Mouse (Mus musculus): ENCODE measurements around the gene Hs1bp3. TPM values are rescaled to one million over a fixed set of nuclear protein-coding genes. Genes with fewer than 3 reads are reported as not detected.

The Hs1bp3 gene
- polyA plus RNA-seq, 1 experiment, result 21.8 TPM

DNA sequence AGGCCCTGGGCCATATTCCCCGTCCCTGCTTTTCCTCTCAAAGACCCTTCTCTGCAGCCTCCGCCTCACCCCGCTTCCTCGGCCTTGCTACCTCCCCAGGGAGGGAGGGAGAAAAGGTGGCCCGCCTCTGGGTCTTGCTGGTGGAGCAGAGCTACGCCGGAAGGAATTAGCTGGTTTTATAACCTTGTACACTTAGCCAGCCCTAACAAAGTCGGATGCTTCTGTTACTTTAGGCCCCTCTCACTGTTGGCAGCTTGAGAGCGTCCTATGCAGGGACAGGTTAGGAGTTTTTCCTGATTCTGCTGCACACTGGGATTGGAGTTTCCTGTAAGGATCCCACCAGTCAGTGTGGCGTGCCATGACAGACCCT lies 13.1 kb upstream of the Hs1bp3 start:
- Histone ChIP-seq H3K36me3 (ENCODE audit: control insufficient read depth, insufficient read depth) (no peaks in the 10 kb centered on the region), H3ac (ENCODE audit: control insufficient read depth, insufficient read length, low read depth) (no peak overlapping the region), H3K79me2 (ENCODE audit: control insufficient read depth, insufficient read depth) (no peaks in the 10 kb centered on the region), H3K27me3 (ENCODE audit: control insufficient read depth, insufficient read depth, insufficient read length) (no peaks in the 10 kb centered on the region), H3K79me3 (ENCODE audit: low read depth) (no peaks in the 10 kb centered on the region), H3K4me3 (ENCODE audit: insufficient read depth, poor library complexity, severe bottlenecking) (no peak overlapping the region)
- TF ChIP-seq MYOD1 (IDR thresholded peaks at IDR 0.05; ENCODE audit: control insufficient read depth, insufficient read length, low read depth) (no peak), USF1 (IDR thresholded peaks at IDR 0.05; ENCODE audit: low read depth) (no peak), MYOG (IDR thresholded peaks at IDR 0.05; ENCODE audit: control insufficient read depth, extremely low read depth, insufficient read length) (no peak)

DNA sequence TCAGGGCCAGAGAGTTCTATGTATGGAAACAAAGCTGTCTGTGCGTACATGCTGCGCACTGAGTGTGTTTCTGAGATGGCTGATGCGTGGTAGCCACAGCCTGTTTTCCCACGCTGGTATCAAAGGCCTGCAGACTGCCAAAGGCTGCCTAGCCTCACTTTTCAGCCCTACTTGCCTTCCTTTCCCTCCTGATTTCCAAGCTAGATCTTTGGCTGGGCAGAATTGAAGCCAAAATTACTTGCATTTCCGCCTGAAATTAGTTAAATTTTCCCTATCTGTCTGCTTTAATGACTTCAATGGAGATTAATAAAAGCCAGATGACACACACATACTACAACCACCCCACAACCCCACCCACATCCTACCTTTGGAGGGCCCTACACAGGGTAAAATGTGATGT lies 12.7 kb upstream of the Hs1bp3 start:
- H3K79me2 ChIP-seq (ENCODE audit: control insufficient read depth, insufficient read depth), result no peaks in the 10 kb centered on the region
- H3K79me3 ChIP-seq (ENCODE audit: low read depth), result no peaks in the 10 kb centered on the region
- H3ac ChIP-seq (ENCODE audit: control insufficient read depth, insufficient read length, low read depth), result no peak overlapping the region
- H3K4me3 ChIP-seq (ENCODE audit: insufficient read depth, poor library complexity, severe bottlenecking), result no peak overlapping the region
- H3K27me3 ChIP-seq (ENCODE audit: control insufficient read depth, insufficient read depth, insufficient read length), result no peaks in the 10 kb centered on the region
- no peaks in the 10 kb centered on the region for H3K36me3 ChIP-seq (ENCODE audit: control insufficient read depth, insufficient read depth)
- no peak for TF ChIP-seq CTCF (IDR thresholded peaks at IDR 0.05; ENCODE audit: control insufficient read depth, insufficient read depth, insufficient read length)
- TF ChIP-seq USF1 (IDR thresholded peaks at IDR 0.05; ENCODE audit: low read depth), result no peak
- no peak for TF ChIP-seq MYOG (IDR thresholded peaks at IDR 0.05; ENCODE audit: control insufficient read depth, extremely low read depth, insufficient read length)
- no peak for TF ChIP-seq FOSL1 (IDR thresholded peaks at IDR 0.05; ENCODE audit: insufficient read depth, low read length, poor library complexity, severe bottlenecking)
- no peak for TF ChIP-seq CEBPB (IDR thresholded peaks at IDR 0.05; ENCODE audit: low read depth)
- TF ChIP-seq MYOD1 (IDR thresholded peaks at IDR 0.05; ENCODE audit: control insufficient read depth, insufficient read length, low read depth), result no peak
- TF ChIP-seq MAX (IDR thresholded peaks at IDR 0.05), result no peak

- no peaks in the 10 kb centered on the region for H3K79me2 ChIP-seq (ENCODE audit: control insufficient read depth, insufficient read depth)
- H3K27me3 ChIP-seq (ENCODE audit: control insufficient read depth, insufficient read depth, insufficient read length), result no peaks in the 10 kb centered on the region
- no peaks in the 10 kb centered on the region for H3K79me3 ChIP-seq (ENCODE audit: low read depth)
- TF ChIP-seq MAX (IDR thresholded peaks at IDR 0.05) (no peak), FOSL1 (IDR thresholded peaks at IDR 0.05; ENCODE audit: insufficient read depth, low read length, poor library complexity, severe bottlenecking) (no peak), CEBPB (IDR thresholded peaks at IDR 0.05; ENCODE audit: low read depth) (no peak), MYOG (IDR thresholded peaks at IDR 0.05; ENCODE audit: control insufficient read depth, extremely low read depth, insufficient read length) (no peak), CTCF (IDR thresholded peaks at IDR 0.05; ENCODE audit: control insufficient read depth, insufficient read depth, insufficient read length) (no peak), MYOD1 (IDR thresholded peaks at IDR 0.05; ENCODE audit: control insufficient read depth, insufficient read length, low read depth) (no peak), USF1 (IDR thresholded peaks at IDR 0.05; ENCODE audit: low read depth) (no peak)
- no peaks in the 10 kb centered on the region for H3K36me3 ChIP-seq (ENCODE audit: control insufficient read depth, insufficient read depth)
- H3ac ChIP-seq (ENCODE audit: control insufficient read depth, insufficient read length, low read depth), result no peak overlapping the region
- H3K4me3 ChIP-seq (ENCODE audit: insufficient read depth, poor library complexity, severe bottlenecking), result no peak overlapping the region
Measured at GRCm38 (mm10) chr12:8301011-8301814, 12.0 kb upstream of the Hs1bp3 start.

DNA sequence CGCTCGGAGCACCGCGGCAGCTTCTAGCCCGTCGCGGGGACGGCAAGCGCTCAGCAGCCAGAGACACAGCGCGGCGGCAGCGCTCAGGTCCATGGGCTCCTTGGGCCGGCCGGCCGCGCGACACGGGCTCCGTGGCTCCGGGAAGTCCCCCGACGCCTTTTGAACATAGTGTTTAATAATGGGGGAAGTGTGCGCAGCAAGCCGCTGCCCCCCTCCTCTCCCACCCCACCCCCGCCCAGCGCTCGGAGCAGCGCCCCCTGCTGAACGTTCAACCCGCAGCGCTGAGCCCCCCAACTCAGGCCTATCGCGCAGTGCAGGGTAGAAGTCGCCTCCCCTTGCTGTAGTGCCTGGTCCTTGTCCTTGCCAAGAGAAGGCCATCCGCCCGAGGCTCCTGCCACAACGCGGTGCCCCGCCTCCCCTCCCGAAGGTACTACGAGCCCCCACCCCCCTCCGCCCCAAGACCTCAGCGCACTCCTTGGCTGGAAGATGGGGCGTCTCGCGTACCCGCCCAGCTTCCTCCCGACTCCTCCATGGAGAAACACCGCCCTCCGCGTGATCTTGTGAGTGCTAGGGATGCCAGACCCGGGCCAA lies 11.3 kb upstream of the Hs1bp3 start, which contains the start of gene Gdf7:
TSS of gene Gdf7 (minus strand) at position 114 of the 591 bp plus-strand sequence.
- no peak for TF ChIP-seq CEBPB (IDR thresholded peaks at IDR 0.05; ENCODE audit: low read depth)
- TF ChIP-seq FOSL1 (IDR thresholded peaks at IDR 0.05; ENCODE audit: insufficient read depth, low read length, poor library complexity, severe bottlenecking), result no peak
- no peak for TF ChIP-seq USF1 (IDR thresholded peaks at IDR 0.05; ENCODE audit: low read depth)
- no peak for TF ChIP-seq MAX (IDR thresholded peaks at IDR 0.05)
- TF ChIP-seq CTCF (IDR thresholded peaks at IDR 0.05; ENCODE audit: control insufficient read depth, insufficient read depth, insufficient read length), result no peak
- TF ChIP-seq MYOD1 (IDR thresholded peaks at IDR 0.05; ENCODE audit: control insufficient read depth, insufficient read length, low read depth), result no peak
- no peak for TF ChIP-seq MYOG (IDR thresholded peaks at IDR 0.05; ENCODE audit: control insufficient read depth, extremely low read depth, insufficient read length)
- Histone ChIP-seq H3ac (ENCODE audit: control insufficient read depth, insufficient read length, low read depth) (no peak within 1 kb of the TSS), H3K79me3 (ENCODE audit: low read depth) (no peaks in the 10 kb centered on the region), H3K36me3 (ENCODE audit: control insufficient read depth, insufficient read depth) (no peaks in the 10 kb centered on the region), H3K4me3 (ENCODE audit: insufficient read depth, poor library complexity, severe bottlenecking) (no peak within 1 kb of the TSS), H3K27me3 (ENCODE audit: control insufficient read depth, insufficient read depth, insufficient read length) (no peaks in the 10 kb centered on the region), H3K79me2 (ENCODE audit: control insufficient read depth, insufficient read depth) (no peaks in the 10 kb centered on the region)

GRCm38 (mm10) chr12:8305258-8305657 lies 8.0 kb upstream of the Hs1bp3 start:
- TF ChIP-seq MYOG (IDR thresholded peaks at IDR 0.05; ENCODE audit: control insufficient read depth, extremely low read depth, insufficient read length), result no peak
- no peak for TF ChIP-seq FOSL1 (IDR thresholded peaks at IDR 0.05; ENCODE audit: insufficient read depth, low read length, poor library complexity, severe bottlenecking)
- no peak for TF ChIP-seq MYOD1 (IDR thresholded peaks at IDR 0.05; ENCODE audit: control insufficient read depth, insufficient read length, low read depth)
- no peak for TF ChIP-seq USF1 (IDR thresholded peaks at IDR 0.05; ENCODE audit: low read depth)
- TF ChIP-seq CTCF (IDR thresholded peaks at IDR 0.05; ENCODE audit: control insufficient read depth, insufficient read depth, insufficient read length), result no peak
- no peak for TF ChIP-seq MAX (IDR thresholded peaks at IDR 0.05)
- TF ChIP-seq CEBPB (IDR thresholded peaks at IDR 0.05; ENCODE audit: low read depth), result no peak
- H3ac ChIP-seq (ENCODE audit: control insufficient read depth, insufficient read length, low read depth), result no peak overlapping the region
- H3K36me3 ChIP-seq (ENCODE audit: control insufficient read depth, insufficient read depth), result no peaks in the 10 kb centered on the region
- no peaks in the 10 kb centered on the region for H3K27me3 ChIP-seq (ENCODE audit: control insufficient read depth, insufficient read depth, insufficient read length)
- no peaks in the 10 kb centered on the region for H3K79me2 ChIP-seq (ENCODE audit: control insufficient read depth, insufficient read depth)
- no peaks in the 10 kb centered on the region for H3K79me3 ChIP-seq (ENCODE audit: low read depth)
- no peak overlapping the region for H3K4me3 ChIP-seq (ENCODE audit: insufficient read depth, poor library complexity, severe bottlenecking)
